Mouse (Mus musculus) spleen, adult 12 weeks (tissue): ENCODE measurements at regions not wholly inside any gene's neighbourhood (a gene's known extent, or its start where the extent isn't known, plus 50 kb on each side); places are given as distances from the start of the nearest gene placed in this dataset.

Experiments used
- DNase-seq: peaks from one replicate; pipeline ENCODE4 v3.0.0; 2022; ENCODE audit warnings: low spot score

- DNase-seq, result no peak
Observed at GRCm38 (mm10) chr13:37705482-37705881, 72.7 kb upstream of the Rreb1 start.

- no peak for DNase-seq
Observed at GRCm38 (mm10) chr13:37710913-37711312, 67.3 kb upstream of the Rreb1 start.

GRCm38 (mm10) chr13:37712908-37713496 lies 65.2 kb upstream of the Rreb1 start:
- DNase-seq, result no peak

GRCm38 (mm10) chr13:37715058-37715712 lies 63.0 kb upstream of the Rreb1 start:
- no peak for DNase-seq

GRCm38 (mm10) chr13:37715770-37716693 lies 62.2 kb upstream of the Rreb1 start:
- DNase-seq, result no peak

- DNase-seq, result no peak
Observed at GRCm38 (mm10) chr13:37717793-37718192, 60.4 kb upstream of the Rreb1 start.

GRCm38 (mm10) chr13:37718364-37718763 lies 59.8 kb upstream of the Rreb1 start:
- DNase-seq, result no peak
